Comparison of ENCODE assay signal across 10 mouse cellular contexts in the genomic region with DNA sequence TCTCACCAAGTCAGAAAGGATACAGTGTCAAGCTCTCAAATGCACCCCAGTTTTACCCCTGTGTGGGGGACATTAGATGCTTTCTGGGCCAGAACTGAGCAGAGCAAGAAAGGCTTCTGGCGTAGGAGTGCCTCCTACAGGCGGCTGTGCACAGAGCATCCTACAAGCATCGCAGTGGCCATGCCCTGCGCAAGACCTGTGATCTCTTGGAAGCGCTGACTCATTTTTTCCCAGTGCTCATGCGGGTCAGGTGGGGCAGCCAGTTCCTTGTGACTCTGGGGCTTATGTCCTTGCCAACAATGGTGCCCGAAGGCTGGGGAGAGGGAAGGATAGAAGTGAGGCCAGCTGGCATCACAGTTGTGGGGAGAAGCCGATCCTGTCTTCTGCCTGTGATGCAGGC. TPM values are rescaled to one million over a fixed set of nuclear protein-coding genes. Genes with fewer than 3 reads are reported as not detected.
DNase-seq lines count a peak whose midpoint lies in the region; ATAC-seq and TF ChIP-seq lines count a peak whose summit lies in the region.
"Had no signal": no experiment of that assay in that cellular context is flagged by ENCODE, and none has a peak within 500 bp of the region (broad histone marks: within the 10 kb centered on the region; RNA-seq: fewer than 3 reads in every experiment).

No protein-coding gene starts in this region.

- no peak overlapping the region for H3K27ac ChIP-seq in layer of hippocampus, adult 2 months
- no peak overlapping the region for H3K27ac ChIP-seq in lung, embryonic 14.5 days (ENCODE audit: low read depth)
- H3K27ac ChIP-seq in midbrain, embryonic 16.5 days (ENCODE audit: low read length), result no peak overlapping the region
- H3K27ac ChIP-seq: liver, embryonic 15.5 days; stomach, embryonic 15.5 days had no signal

- no peaks in the 10 kb centered on the region for H3K9me3 ChIP-seq in lung, embryonic 14.5 days (ENCODE audit: low read depth, low read length)
- no peaks in the 10 kb centered on the region for H3K9me3 ChIP-seq in midbrain, embryonic 16.5 days (replicated peaks; ENCODE audit: control insufficient read depth, low read length, poor library complexity, severe bottlenecking)
- H3K9me3 ChIP-seq: liver, embryonic 15.5 days; stomach, embryonic 15.5 days had no signal

- no peaks in the 10 kb centered on the region for H3K36me3 ChIP-seq in lung, embryonic 14.5 days (ENCODE audit: insufficient read depth)
- H3K36me3 ChIP-seq in midbrain, embryonic 16.5 days (ENCODE audit: control insufficient read depth, insufficient read depth, low read length), result no peaks in the 10 kb centered on the region
- H3K36me3 ChIP-seq: liver, embryonic 15.5 days; stomach, embryonic 15.5 days had no signal

- in situ Hi-C loops in Patski (cut with MboI; ENCODE audit: low pct_unique_long_range_greater_than_20kb), result no loop called here

- no peaks in the 10 kb centered on the region for H3K27me3 ChIP-seq in Patski
- no peaks in the 10 kb centered on the region for H3K27me3 ChIP-seq in lung, embryonic 14.5 days (ENCODE audit: insufficient read depth, low read length)
- H3K27me3 ChIP-seq in midbrain, embryonic 16.5 days (ENCODE audit: control insufficient read depth, insufficient read depth, low read depth, low read length), result no peaks in the 10 kb centered on the region
- H3K27me3 ChIP-seq: liver, embryonic 15.5 days; stomach, embryonic 15.5 days had no signal

- POLR2A ChIA-PET in Patski (lab: Charles Lee), result no interaction called here

- peak in 1 of 2 experiments; percentile 69 for DNase-seq in layer of hippocampus, adult 2 months (ENCODE audit: low spot score in 2 of 2)
- no peak for DNase-seq in layer of hippocampus, adult 9-11 months
- DNase-seq in B cell, adult 2 months, result peak; percentile 34 to 44
- DNase-seq in Patski (ENCODE audit: low read depth, low spot score), result no peak
- peak; percentile 87 for DNase-seq in cerebellum, adult 9-11 months
- peak; percentile 54 for DNase-seq in lung, embryonic 14.5 days
- DNase-seq in T-cell, adult 2 months (ENCODE audit: low spot score), result no peak

- no peak overlapping the region for H3K9ac ChIP-seq in lung, embryonic 14.5 days
- H3K9ac ChIP-seq in midbrain, embryonic 16.5 days (ENCODE audit: low read depth, low read length), result no peak overlapping the region
- H3K9ac ChIP-seq: liver, embryonic 15.5 days; stomach, embryonic 15.5 days had no signal

- H3K4me1 ChIP-seq in lung, embryonic 14.5 days (ENCODE audit: insufficient read depth), result no peaks in the 10 kb centered on the region
- peaks cover 6% of the 10 kb centered on the region for H3K4me1 ChIP-seq in midbrain, embryonic 16.5 days (ENCODE audit: control insufficient read depth, insufficient read depth, low read length)
- H3K4me1 ChIP-seq: liver, embryonic 15.5 days had no signal

- no peak overlapping the region for H3K4me3 ChIP-seq in layer of hippocampus, adult 2 months
- no peak overlapping the region for H3K4me3 ChIP-seq in lung, embryonic 14.5 days (ENCODE audit: low read depth, low read length)
- no peak overlapping the region for H3K4me3 ChIP-seq in midbrain, embryonic 16.5 days (ENCODE audit: low read depth, low read length)
- H3K4me3 ChIP-seq: liver, embryonic 15.5 days; stomach, embryonic 15.5 days had no signal

- 54% methylated on average over 8 of the region's 8 CpGs for WGBS in lung, embryonic 14.5 days
- 54% methylated on average over 8 of the region's 8 CpGs for whole genome bisulfite sequencing in midbrain, embryonic 16.5 days

- ATAC-seq in Patski, result peak; percentile 51
- ATAC-seq in lung, embryonic 14.5 days (ENCODE audit: insufficient read depth), result no peak
- ATAC-seq in midbrain, embryonic 16.5 days, result no peak

- no peak overlapping the region for H3K4me2 ChIP-seq in lung, embryonic 14.5 days
- H3K4me2 ChIP-seq in midbrain, embryonic 16.5 days (ENCODE audit: low read length), result no peak overlapping the region
- H3K4me2 ChIP-seq: liver, embryonic 15.5 days; stomach, embryonic 15.5 days had no signal

- CTCF ChIA-PET in Patski (lab: Charles Lee), result interaction anchor here (0.6 to 2.2 kb wide), 2 partner anchors 14 to 79 kb away, joined by 3 to 10 read pairs; no protein-coding TSS in a partner anchor

- TF ChIP-seq CTCF in layer of hippocampus, adult 2 months (conservative IDR thresholded peaks at IDR 0.05), result peak; percentile 85
- TF ChIP-seq CTCF in Patski (IDR thresholded peaks at IDR 0.05), result peak; percentile 85
- TF ChIP-seq CTCF in lung, embryonic 14.5 days (IDR thresholded peaks at IDR 0.05; ENCODE audit: low read depth), result peak; percentile 72

RNA-seq across cellular contexts. Expression of a gene that starts 54.6 kb away (rescaled TPM):
- 100 to 1,000 TPM; 381 TPM for total RNA-seq in layer of hippocampus, adult 2 months (2021)
- 0.23 TPM for polyA plus RNA-seq in Patski (2021)
- polyA plus RNA-seq in lung, embryonic 14.5 days (2014; fragmentation: Nextera tagmentation; extraction: Ambion mirVana), result 2.6 and 3.5 TPM in 2 replicates
- 36.8 and 40.2 TPM in 2 replicates for polyA plus RNA-seq in midbrain, embryonic 16.5 days (2015; fragmentation: Nextera tagmentation; extraction: Ambion mirVana)

Comparison
In these comparisons a context has a peak if more than half of its experiments do, and no peak if none do; other contexts are left out.
1. DNase-seq: peak in B cell, adult 2 months (2 of 2), cerebellum, adult 9-11 months (single experiment) and lung, embryonic 14.5 days (single experiment); none in layer of hippocampus, adult 9-11 months (single experiment), Patski (single experiment) and T-cell, adult 2 months (single experiment).
2. Peak in every context shown above with its lines, with median percentiles within 50 percentile points of each other: CTCF ChIP-seq.